Mouse (Mus musculus) embryonic facial prominence, embryonic 15.5 days (tissue): ENCODE results near the gene Aig1. TPM values are rescaled to one million over a fixed set of nuclear protein-coding genes. Genes with fewer than 3 reads are reported as not detected.

Experiments
- ATAC-seq: fragments of 200-750 bp; cut with Nextera tagmentation; 2 replicates; pipeline ENCODE4 v1.8.0; 2017; ENCODE audit warnings: low read depth, moderate TSS enrichment; ENCODE audit not compliant: insufficient number of reproducible peaks, low FRiP score, low TSS enrichment
- H3K27ac ChIP-seq: fragments of 300-500 bp; sonication (generic); replicated peaks from 2 replicates; pipeline ENCODE4 v1.5.1; 2015; ENCODE audit warnings: mild to moderate bottlenecking, inconsistent platforms
- H3K27me3 ChIP-seq: fragments of 300-500 bp; sonication (generic); 2 replicates; pipeline ENCODE4 v1.6.1; 2015; ENCODE audit warnings: inconsistent platforms
- H3K36me3 ChIP-seq: fragments of 300-500 bp; sonication (generic); 2 replicates; pipeline ENCODE4 v1.6.1; 2015; ENCODE audit warnings: mild to moderate bottlenecking, inconsistent platforms
- H3K4me1 ChIP-seq: fragments of 300-500 bp; sonication (generic); 2 replicates; pipeline ENCODE4 v1.6.1; 2015; ENCODE audit warnings: inconsistent platforms
- H3K4me2 ChIP-seq: fragments of 300-500 bp; sonication (generic); replicated peaks from 2 replicates; pipeline ENCODE4 v1.6.1; 2015; ENCODE audit warnings: mild to moderate bottlenecking, inconsistent platforms
- H3K4me3 ChIP-seq: fragments of 300-500 bp; sonication (generic); replicated peaks from 2 replicates; pipeline ENCODE4 v1.5.1; 2015; ENCODE audit warnings: mild to moderate bottlenecking, inconsistent platforms
- H3K9ac ChIP-seq: fragments of 300-500 bp; sonication (generic); 2 replicates; pipeline ENCODE4 v1.6.1; 2015; ENCODE audit warnings: inconsistent platforms
- H3K9me3 ChIP-seq: fragments of 300-500 bp; sonication (generic); replicated peaks from 2 replicates; pipeline ENCODE4 v1.6.1; 2016; ENCODE audit warnings: inconsistent platforms
- WGBS: fragments of 180-500 bp; shearing (Covaris S2); methylation state at CpG from one replicate; pipeline ENCODE4 v1.1.7; 2015; 5-methylcytosine and 5-hydroxymethylcytosine counted together
- polyA plus RNA-seq: library from polyadenylated mRNA; unstranded; fragments of >200 nt; fragmentation: Nextera tagmentation; extraction: Ambion mirVana; gene quantifications from 2 replicates; pipeline ENCODE4 v1.2.1, GENCODE M21; 2015

Aig1 gene
- polyA plus RNA-seq, 1 experiment from 2014 or later = 40.7 TPM

- no peak overlapping the region for H3K4me2 ChIP-seq
- no peaks in the 10 kb centered on the region for H3K4me1 ChIP-seq
- H3K27ac ChIP-seq = no peak overlapping the region
- no peak for ATAC-seq
- 73% methylated on average over 7 of the region's 7 CpGs for WGBS
- no peaks in the 10 kb centered on the region for H3K27me3 ChIP-seq
- no peaks in the 10 kb centered on the region for H3K36me3 ChIP-seq
- no peaks in the 10 kb centered on the region for H3K9me3 ChIP-seq
- no peak overlapping the region for H3K9ac ChIP-seq
- no peak overlapping the region for H3K4me3 ChIP-seq
These were observed 194.3 kb downstream of the Aig1 start for GRCm38 (mm10) chr10:13674304-13675032.

DNA sequence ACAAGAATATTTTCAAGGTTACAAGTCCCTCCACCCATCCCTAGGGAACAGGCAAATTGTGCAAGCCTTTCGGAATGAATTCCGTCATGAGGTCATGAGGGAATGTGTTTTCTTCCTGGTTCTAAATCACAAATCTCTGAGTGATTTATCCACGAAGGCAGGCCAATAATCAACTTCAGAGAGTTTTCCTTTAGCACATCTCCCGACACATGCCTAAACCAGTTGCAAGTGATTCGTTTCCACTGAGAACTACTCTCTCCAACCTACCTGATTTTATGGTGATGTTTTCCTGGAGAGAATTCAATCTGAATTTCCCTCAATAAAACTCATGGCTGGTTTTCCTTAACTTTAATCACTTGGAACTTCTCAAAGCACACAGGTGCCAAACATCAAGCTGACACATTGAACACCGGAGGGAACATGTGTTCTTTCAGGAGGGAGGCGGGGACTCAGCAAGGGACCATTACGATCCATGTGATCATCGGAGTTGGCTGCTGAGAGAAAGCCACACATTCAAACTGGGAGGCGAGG is 201.5 kb downstream of the Aig1 start:
- Histone ChIP-seq H3K4me3 (no peak overlapping the region), H3K27ac (no peak overlapping the region), H3K4me1 (no peaks in the 10 kb centered on the region), H3K9me3 (no peaks in the 10 kb centered on the region), H3K4me2 (no peak overlapping the region), H3K36me3 (no peaks in the 10 kb centered on the region), H3K9ac (no peak overlapping the region), H3K27me3 (no peaks in the 10 kb centered on the region)
- WGBS = 62% methylated on average over 10 of the region's 10 CpGs
- ATAC-seq = no peak

- no peak overlapping the region for H3K9ac ChIP-seq
- H3K4me1 ChIP-seq = no peaks in the 10 kb centered on the region
- no peak overlapping the region for H3K27ac ChIP-seq
- no peaks in the 10 kb centered on the region for H3K9me3 ChIP-seq
- no peaks in the 10 kb centered on the region for H3K27me3 ChIP-seq
- no peaks in the 10 kb centered on the region for H3K36me3 ChIP-seq
- no peak for ATAC-seq
- H3K4me2 ChIP-seq = no peak overlapping the region
- H3K4me3 ChIP-seq = no peak overlapping the region
These were observed 205.3 kb downstream of the Aig1 start for GRCm38 (mm10) chr10:13663476-13663875.

GRCm38 (mm10) chr10:13659778-13660177 is 209.0 kb downstream of the Aig1 start:
- no peaks in the 10 kb centered on the region for H3K36me3 ChIP-seq
- ATAC-seq = no peak
- H3K4me3 ChIP-seq = no peak overlapping the region
- H3K27me3 ChIP-seq = no peaks in the 10 kb centered on the region
- H3K9ac ChIP-seq = no peak overlapping the region
- H3K4me1 ChIP-seq = no peaks in the 10 kb centered on the region
- no peaks in the 10 kb centered on the region for H3K9me3 ChIP-seq
- no peak overlapping the region for H3K27ac ChIP-seq
- no peak overlapping the region for H3K4me2 ChIP-seq
- 46% methylated on average over 2 of the region's 2 CpGs for WGBS

GRCm38 (mm10) chr10:13653739-13654462 is 214.9 kb downstream of the Aig1 start:
- Histone ChIP-seq H3K9me3 (no peaks in the 10 kb centered on the region), H3K9ac (no peak overlapping the region), H3K27ac (no peak overlapping the region), H3K4me2 (no peak overlapping the region), H3K4me1 (no peaks in the 10 kb centered on the region), H3K4me3 (no peak overlapping the region), H3K36me3 (no peaks in the 10 kb centered on the region), H3K27me3 (no peaks in the 10 kb centered on the region)
- no peak for ATAC-seq
- WGBS = 79% methylated on average over 10 of the region's 10 CpGs

- no peaks in the 10 kb centered on the region for H3K36me3 ChIP-seq
- no peaks in the 10 kb centered on the region for H3K9me3 ChIP-seq
- no peaks in the 10 kb centered on the region for H3K4me1 ChIP-seq
- no peak for ATAC-seq
- H3K27ac ChIP-seq = no peak overlapping the region
- no peak overlapping the region for H3K4me2 ChIP-seq
- H3K4me3 ChIP-seq = no peak overlapping the region
- H3K9ac ChIP-seq = no peak overlapping the region
- no peaks in the 10 kb centered on the region for H3K27me3 ChIP-seq
- 90% methylated on average over 7 of the region's 7 CpGs for WGBS
These were observed 215.5 kb downstream of the Aig1 start for GRCm38 (mm10) chr10:13653326-13653725.

GRCm38 (mm10) chr10:13652061-13652460 is 216.7 kb downstream of the Aig1 start:
- H3K36me3 ChIP-seq = no peaks in the 10 kb centered on the region
- 86% methylated on average over 4 of the region's 4 CpGs for WGBS
- no peak overlapping the region for H3K9ac ChIP-seq
- H3K27ac ChIP-seq = no peak overlapping the region
- H3K27me3 ChIP-seq = no peaks in the 10 kb centered on the region
- H3K4me3 ChIP-seq = no peak overlapping the region
- ATAC-seq = no peak
- no peak overlapping the region for H3K4me2 ChIP-seq
- H3K9me3 ChIP-seq = no peaks in the 10 kb centered on the region
- H3K4me1 ChIP-seq = no peaks in the 10 kb centered on the region

DNA sequence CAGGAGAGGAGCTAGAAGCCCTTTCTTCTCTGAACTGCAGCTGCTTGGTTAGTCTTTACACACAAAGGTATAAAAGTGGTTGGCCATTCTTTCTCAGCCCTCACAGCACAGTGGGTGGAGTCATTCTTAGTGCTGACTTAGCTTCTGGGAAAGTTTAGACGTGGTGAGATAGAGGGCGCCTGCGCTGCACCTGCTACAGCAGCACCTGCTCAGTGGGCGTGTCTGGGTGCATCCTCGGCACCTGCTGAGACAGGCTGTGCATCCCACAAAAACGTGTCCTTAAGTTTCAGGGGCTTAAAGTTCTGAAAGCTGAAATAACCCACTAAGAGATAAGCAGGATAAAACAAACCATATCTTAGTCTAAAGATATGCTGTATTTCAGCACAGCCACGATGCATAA is 227.0 kb downstream of the Aig1 start:
- H3K36me3 ChIP-seq = no peaks in the 10 kb centered on the region
- no peak overlapping the region for H3K27ac ChIP-seq
- no peak for ATAC-seq
- WGBS = 21% methylated on average over 7 of the region's 7 CpGs
- no peaks in the 10 kb centered on the region for H3K4me1 ChIP-seq
- no peak overlapping the region for H3K9ac ChIP-seq
- no peak overlapping the region for H3K4me3 ChIP-seq
- no peaks in the 10 kb centered on the region for H3K27me3 ChIP-seq
- no peaks in the 10 kb centered on the region for H3K9me3 ChIP-seq
- H3K4me2 ChIP-seq = no peak overlapping the region

- 47% methylated on average over 3 of the region's 3 CpGs for WGBS
- no peak for ATAC-seq
- H3K9me3 ChIP-seq = no peaks in the 10 kb centered on the region
- H3K9ac ChIP-seq = no peak overlapping the region
- no peaks in the 10 kb centered on the region for H3K27me3 ChIP-seq
- H3K4me2 ChIP-seq = no peak overlapping the region
- no peak overlapping the region for H3K27ac ChIP-seq
- no peaks in the 10 kb centered on the region for H3K4me1 ChIP-seq
- H3K4me3 ChIP-seq = no peak overlapping the region
- no peaks in the 10 kb centered on the region for H3K36me3 ChIP-seq
These were observed 237.0 kb downstream of the Aig1 start for GRCm38 (mm10) chr10:13631796-13632195.

DNA sequence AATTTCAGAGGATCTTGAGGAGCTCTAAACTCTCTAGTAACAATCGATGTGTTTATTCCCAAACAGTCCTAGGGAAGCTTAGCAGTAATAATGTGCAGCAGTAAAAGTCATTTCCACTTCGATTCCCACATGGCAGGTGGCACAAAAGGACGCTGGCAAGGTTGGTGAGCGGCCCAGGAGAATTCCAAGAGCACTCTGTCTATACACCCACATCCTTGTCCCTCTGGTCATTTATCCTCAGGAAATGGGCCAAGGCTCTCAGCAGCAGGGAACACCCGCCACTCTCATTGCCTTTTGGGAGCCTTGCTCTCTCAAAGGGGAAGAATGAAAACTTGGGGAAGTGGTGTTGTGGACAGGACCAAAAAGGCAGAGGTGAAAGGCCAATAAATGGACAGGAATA is 245.0 kb downstream of the Aig1 start:
- no peaks in the 10 kb centered on the region for H3K4me1 ChIP-seq
- H3K27me3 ChIP-seq = no peaks in the 10 kb centered on the region
- WGBS = 83% methylated on average over 5 of the region's 5 CpGs
- no peak overlapping the region for H3K9ac ChIP-seq
- H3K27ac ChIP-seq = no peak overlapping the region
- H3K4me3 ChIP-seq = no peak overlapping the region
- no peak for ATAC-seq
- H3K9me3 ChIP-seq = no peaks in the 10 kb centered on the region
- no peaks in the 10 kb centered on the region for H3K36me3 ChIP-seq
- H3K4me2 ChIP-seq = no peak overlapping the region

DNA sequence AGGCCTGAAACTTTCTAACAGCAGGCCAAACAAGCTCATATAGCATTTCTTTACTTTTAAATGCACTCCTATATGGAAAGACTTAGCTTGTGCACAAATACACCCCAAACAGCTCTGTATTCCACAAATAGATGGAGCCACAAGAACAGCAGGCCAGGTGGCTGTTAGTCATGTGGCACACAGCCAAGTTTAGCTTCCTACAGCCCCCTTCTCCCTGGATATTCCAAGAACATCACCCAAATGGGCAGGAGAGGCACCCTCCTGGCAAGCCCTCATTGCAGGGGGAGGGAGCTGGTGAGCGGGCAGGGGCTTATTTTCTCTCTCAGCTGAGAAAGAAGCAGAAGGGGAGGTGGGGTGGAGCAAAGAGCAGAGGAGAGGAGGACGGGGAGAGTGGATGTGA is 267.9 kb downstream of the Aig1 start:
- H3K27me3 ChIP-seq = no peaks in the 10 kb centered on the region
- no peak overlapping the region for H3K9ac ChIP-seq
- no peak overlapping the region for H3K4me3 ChIP-seq
- H3K36me3 ChIP-seq = no peaks in the 10 kb centered on the region
- H3K4me2 ChIP-seq = no peak overlapping the region
- ATAC-seq = no peak
- no peak overlapping the region for H3K27ac ChIP-seq
- H3K9me3 ChIP-seq = no peaks in the 10 kb centered on the region
- peaks cover 8% of the 10 kb centered on the region; the same call in 1 of the 2 replicates for H3K4me1 ChIP-seq
- 61% methylated on average over 2 of the region's 2 CpGs for WGBS
